Mouse (Mus musculus): Measurements from ENCODE around the gene Spata1. TPM values are rescaled to one million over a fixed set of nuclear protein-coding genes. Genes with fewer than 3 reads are reported as not detected.

Spata1 gene
- polyA plus RNA-seq (2014; fragmentation: Nextera tagmentation; extraction: Ambion mirVana), result 3.6 and 4.6 TPM in 2 replicates

GRCm38 (mm10) chr3:146499431-146500002 is at the start of gene Spata1, which contains the start of gene Gng5:
Gene Spata1, minus strand, starts transcription at chr3:146499753.
Gene Gng5, plus strand, starts transcription at chr3:146499807.
- H3K27me3 ChIP-seq (replicated peaks; ENCODE audit: control insufficient read depth, insufficient read depth, low read length), result no peaks in the 10 kb centered on the region

GRCm38 (mm10) chr3:146543632-146544031 is 44.1 kb upstream of the Spata1 start:
- DNase-seq (ENCODE audit: low spot score) (no peak), ATAC-seq (replicated peaks; ENCODE audit: low FRiP score) (no peak)
- Histone ChIP-seq H3K9ac (ENCODE audit: low read depth, low read length) (no peak overlapping the region), H3K4me2 (no peak overlapping the region), H3K27ac (ENCODE audit: low read depth, low read length) (no peak overlapping the region), H3K9me3 (ENCODE audit: control insufficient read depth, low read length) (no peaks in the 10 kb centered on the region), H3K27me3 (replicated peaks; ENCODE audit: control insufficient read depth, insufficient read depth, low read length) (no peaks in the 10 kb centered on the region), H3K4me1 (replicated peaks; ENCODE audit: control insufficient read depth, insufficient read depth, low read length) (no peaks in the 10 kb centered on the region), H3K36me3 (ENCODE audit: control insufficient read depth, insufficient read depth, low read length) (no peaks in the 10 kb centered on the region), H3K4me3 (ENCODE audit: low read depth, low read length) (no peak overlapping the region)
- WGBS, result 27% methylated on average over 1 of the region's 1 CpGs

More at GRCm38 (mm10) chr3:146499431-146500002, at the start of gene Spata1, which contains the start of gene Gng5:
- ATAC-seq (replicated peaks; ENCODE audit: low FRiP score), result peak; percentile 94
- Histone ChIP-seq H3K9me3 (ENCODE audit: control insufficient read depth, low read length) (no peaks in the 10 kb centered on the region), H3K9ac (ENCODE audit: low read depth, low read length) (peak within 1 kb of the TSS; percentile 96), H3K4me3 (ENCODE audit: low read depth, low read length) (peak within 1 kb of the TSS; percentile 94), H3K4me2 (peak within 1 kb of the TSS; percentile 89), H3K27ac (ENCODE audit: low read depth, low read length) (peak within 1 kb of the TSS; percentile 94), H3K4me1 (replicated peaks; ENCODE audit: control insufficient read depth, insufficient read depth, low read length) (peaks cover 17% of the 10 kb centered on the region), H3K36me3 (ENCODE audit: control insufficient read depth, insufficient read depth, low read length) (peaks cover 11% of the 10 kb centered on the region; the same call in 1 of the 2 replicates)
- DNase-seq (ENCODE audit: low spot score), result peak; percentile 90
- WGBS, result under 1% methylated on average over 66 of the region's 88 CpGs

GRCm38 (mm10) chr3:146540521-146541273 is 41.1 kb upstream of the Spata1 start:
- Histone ChIP-seq H3K9me3 (ENCODE audit: control insufficient read depth, low read length) (no peaks in the 10 kb centered on the region), H3K27ac (ENCODE audit: low read depth, low read length) (no peak overlapping the region), H3K27me3 (replicated peaks; ENCODE audit: control insufficient read depth, insufficient read depth, low read length) (no peaks in the 10 kb centered on the region), H3K4me3 (ENCODE audit: low read depth, low read length) (no peak overlapping the region), H3K9ac (ENCODE audit: low read depth, low read length) (no peak overlapping the region), H3K4me2 (no peak overlapping the region), H3K36me3 (ENCODE audit: control insufficient read depth, insufficient read depth, low read length) (no peaks in the 10 kb centered on the region), H3K4me1 (replicated peaks; ENCODE audit: control insufficient read depth, insufficient read depth, low read length) (no peaks in the 10 kb centered on the region)
- WGBS, result 69% methylated on average over 4 of the region's 4 CpGs
- no peak for DNase-seq (ENCODE audit: low spot score)
- ATAC-seq (replicated peaks; ENCODE audit: low FRiP score), result no peak

- ATAC-seq (replicated peaks; ENCODE audit: low FRiP score), result no peak
- Histone ChIP-seq H3K9ac (ENCODE audit: low read depth, low read length) (no peak overlapping the region), H3K4me3 (ENCODE audit: low read depth, low read length) (no peak overlapping the region), H3K27ac (ENCODE audit: low read depth, low read length) (no peak overlapping the region), H3K4me1 (replicated peaks; ENCODE audit: control insufficient read depth, insufficient read depth, low read length) (no peaks in the 10 kb centered on the region), H3K9me3 (ENCODE audit: control insufficient read depth, low read length) (no peaks in the 10 kb centered on the region), H3K27me3 (replicated peaks; ENCODE audit: control insufficient read depth, insufficient read depth, low read length) (no peaks in the 10 kb centered on the region), H3K4me2 (no peak overlapping the region), H3K36me3 (ENCODE audit: control insufficient read depth, insufficient read depth, low read length) (no peaks in the 10 kb centered on the region)
- 66% methylated on average over 6 of the region's 6 CpGs for WGBS
- no peak for DNase-seq (ENCODE audit: low spot score)
Measured at GRCm38 (mm10) chr3:146534986-146535385, 35.4 kb upstream of the Spata1 start.

GRCm38 (mm10) chr3:146528335-146528734 is 28.8 kb upstream of the Spata1 start:
- Histone ChIP-seq H3K27ac (ENCODE audit: low read depth, low read length) (no peak overlapping the region), H3K4me2 (no peak overlapping the region), H3K36me3 (ENCODE audit: control insufficient read depth, insufficient read depth, low read length) (no peaks in the 10 kb centered on the region), H3K4me1 (replicated peaks; ENCODE audit: control insufficient read depth, insufficient read depth, low read length) (no peaks in the 10 kb centered on the region), H3K4me3 (ENCODE audit: low read depth, low read length) (no peak overlapping the region), H3K9ac (ENCODE audit: low read depth, low read length) (no peak overlapping the region), H3K27me3 (replicated peaks; ENCODE audit: control insufficient read depth, insufficient read depth, low read length) (no peaks in the 10 kb centered on the region), H3K9me3 (ENCODE audit: control insufficient read depth, low read length) (no peaks in the 10 kb centered on the region)
- DNase-seq (ENCODE audit: low spot score), result no peak
- WGBS, result 54% methylated on average over 2 of the region's 2 CpGs
- ATAC-seq (replicated peaks; ENCODE audit: low FRiP score), result no peak

GRCm38 (mm10) chr3:146521652-146522020 is 22.1 kb upstream of the Spata1 start:
- 8% methylated on average over 8 of the region's 8 CpGs for WGBS
- peak; percentile 18 for ATAC-seq (replicated peaks; ENCODE audit: low FRiP score)
- Histone ChIP-seq H3K4me1 (replicated peaks; ENCODE audit: control insufficient read depth, insufficient read depth, low read length) (no peaks in the 10 kb centered on the region), H3K27me3 (replicated peaks; ENCODE audit: control insufficient read depth, insufficient read depth, low read length) (no peaks in the 10 kb centered on the region), H3K9me3 (ENCODE audit: control insufficient read depth, low read length) (no peaks in the 10 kb centered on the region), H3K4me3 (ENCODE audit: low read depth, low read length) (peak overlapping the region; percentile 92), H3K9ac (ENCODE audit: low read depth, low read length) (peak overlapping the region; percentile 97), H3K27ac (ENCODE audit: low read depth, low read length) (peak overlapping the region; percentile 98), H3K4me2 (peak overlapping the region; percentile 81), H3K36me3 (ENCODE audit: control insufficient read depth, insufficient read depth, low read length) (peaks cover 7% of the 10 kb centered on the region)
- no peak for DNase-seq (ENCODE audit: low spot score)

- WGBS, result under 1% methylated on average over 66 of the region's 82 CpGs
- Histone ChIP-seq H3K4me2 (peak within 1 kb of the TSS; percentile 81), H3K9ac (ENCODE audit: low read depth, low read length) (peak within 1 kb of the TSS; percentile 97), H3K4me3 (ENCODE audit: low read depth, low read length) (peak within 1 kb of the TSS; percentile 92), H3K9me3 (ENCODE audit: control insufficient read depth, low read length) (no peaks in the 10 kb centered on the region), H3K4me1 (replicated peaks; ENCODE audit: control insufficient read depth, insufficient read depth, low read length) (no peaks in the 10 kb centered on the region), H3K27me3 (replicated peaks; ENCODE audit: control insufficient read depth, insufficient read depth, low read length) (no peaks in the 10 kb centered on the region), H3K36me3 (ENCODE audit: control insufficient read depth, insufficient read depth, low read length) (peaks cover 7% of the 10 kb centered on the region), H3K27ac (ENCODE audit: low read depth, low read length) (peak within 1 kb of the TSS; percentile 98)
- DNase-seq (ENCODE audit: low spot score) (peak; percentile 88), ATAC-seq (replicated peaks; ENCODE audit: low FRiP score) (peak; percentile 94)
Measured at GRCm38 (mm10) chr3:146520798-146521651, 21.5 kb upstream of the Spata1 start, which contains the start of gene Rpf1. Gene Rpf1, minus strand, starts transcription at chr3:146521429.

GRCm38 (mm10) chr3:146520226-146520797 is 20.8 kb upstream of the Spata1 start:
- 36% methylated on average over 5 of the region's 5 CpGs for WGBS
- Histone ChIP-seq H3K36me3 (ENCODE audit: control insufficient read depth, insufficient read depth, low read length) (peaks cover 9% of the 10 kb centered on the region), H3K9ac (ENCODE audit: low read depth, low read length) (peak overlapping the region; percentile 97), H3K9me3 (ENCODE audit: control insufficient read depth, low read length) (no peaks in the 10 kb centered on the region), H3K4me2 (peak overlapping the region; percentile 81), H3K27me3 (replicated peaks; ENCODE audit: control insufficient read depth, insufficient read depth, low read length) (no peaks in the 10 kb centered on the region), H3K4me3 (ENCODE audit: low read depth, low read length) (peak overlapping the region; percentile 92), H3K4me1 (replicated peaks; ENCODE audit: control insufficient read depth, insufficient read depth, low read length) (no peaks in the 10 kb centered on the region), H3K27ac (ENCODE audit: low read depth, low read length) (peak overlapping the region; percentile 98)
- ATAC-seq (replicated peaks; ENCODE audit: low FRiP score), result no peak
- no peak for DNase-seq (ENCODE audit: low spot score)
